Mouse (Mus musculus): Measurements from ENCODE around the gene Clip2. TPM values are rescaled to one million over a fixed set of nuclear protein-coding genes. Genes with fewer than 3 reads are reported as not detected.

Clip2 gene
- 1.3 TPM in 2 replicates for polyA plus RNA-seq (2015; fragmentation: Nextera tagmentation; extraction: Ambion mirVana)

DNA sequence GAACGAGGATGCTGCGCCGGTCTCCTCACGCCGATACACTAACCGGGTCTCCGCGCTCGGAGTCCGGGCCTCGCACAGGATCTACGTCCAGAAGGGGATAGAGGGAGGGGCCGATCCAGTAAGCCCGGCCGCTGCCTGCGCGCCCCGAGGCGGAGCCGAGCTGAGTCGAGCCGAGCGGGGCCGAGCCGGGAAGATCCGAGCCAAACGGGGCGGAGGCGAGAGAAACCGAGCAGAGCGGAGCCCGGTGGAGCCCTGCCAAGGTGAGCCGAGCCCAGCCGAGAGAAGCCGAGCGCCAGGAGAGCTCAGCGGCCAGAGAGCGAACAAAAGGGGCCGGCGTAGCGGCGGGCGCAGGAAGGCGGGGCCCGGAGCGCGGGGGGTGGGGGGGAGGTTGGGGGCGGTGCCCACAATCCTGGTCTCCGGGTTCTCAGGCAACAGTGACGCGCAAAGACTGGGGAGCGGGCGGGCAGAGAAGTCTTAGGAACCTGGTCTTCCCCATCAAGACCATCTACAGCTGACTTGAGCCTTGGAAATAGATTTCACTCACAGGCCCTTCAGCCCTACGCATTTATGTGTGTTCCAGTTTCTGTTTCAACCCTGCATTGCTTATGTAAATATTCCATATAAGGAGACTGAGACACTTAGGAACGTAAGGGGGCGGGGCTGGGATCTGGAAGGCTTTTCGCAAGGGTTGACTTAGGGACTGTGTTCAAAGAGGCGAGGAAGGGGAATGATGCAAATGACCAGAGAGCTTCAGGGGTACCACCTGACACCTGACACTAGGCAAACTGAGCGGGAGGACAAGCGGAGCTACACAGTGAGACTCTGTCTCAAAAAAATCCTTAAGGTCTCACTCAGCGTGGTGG lies at the start of gene Clip2:
Gene Clip2 (minus strand): TSS at position 325 of the 863 bp plus-strand sequence.
- peak; percentile 92 for DNase-seq (ENCODE audit: low spot score)

DNA sequence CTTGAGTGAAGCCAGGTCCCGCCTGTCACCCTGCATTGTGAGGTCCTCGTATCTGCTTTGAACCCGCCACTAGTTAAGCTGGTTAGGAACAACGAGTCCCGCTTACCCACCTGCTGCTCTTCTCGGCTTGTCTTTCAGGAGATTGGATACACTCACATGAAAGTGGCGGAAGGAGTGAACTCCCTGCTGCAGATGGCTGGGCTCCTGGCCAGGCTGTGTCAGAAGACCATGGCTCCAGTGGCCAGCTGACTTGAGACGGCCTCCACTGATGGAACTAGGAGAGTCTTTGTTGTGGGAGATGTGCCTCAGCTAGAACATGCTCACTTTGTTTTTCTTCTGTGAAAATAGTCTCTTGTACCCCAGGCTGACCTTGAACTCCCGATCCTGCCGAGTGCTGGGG lies 45.5 kb upstream of the Clip2 start:
- no peak for DNase-seq (ENCODE audit: low spot score)

DNA sequence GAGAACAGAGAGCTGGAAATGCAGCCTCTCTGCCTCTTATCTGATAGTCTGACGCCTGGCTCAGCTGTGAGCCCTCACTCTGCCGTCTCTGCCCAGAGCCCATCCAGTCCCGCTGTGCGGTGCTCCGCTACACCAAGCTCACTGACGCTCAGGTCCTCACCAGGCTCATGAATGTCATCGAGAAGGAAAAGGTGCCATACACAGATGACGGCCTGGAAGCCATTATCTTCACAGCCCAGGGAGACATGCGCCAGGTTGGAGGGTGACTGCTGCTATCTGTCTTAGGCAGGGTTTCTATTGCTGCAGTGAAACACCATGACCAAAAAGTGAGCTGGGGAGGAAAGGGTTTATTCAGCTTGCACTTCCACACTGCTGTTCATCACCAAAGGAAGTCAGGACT lies 40.9 kb upstream of the Clip2 start:
- no peak for DNase-seq (ENCODE audit: low spot score)

DNA sequence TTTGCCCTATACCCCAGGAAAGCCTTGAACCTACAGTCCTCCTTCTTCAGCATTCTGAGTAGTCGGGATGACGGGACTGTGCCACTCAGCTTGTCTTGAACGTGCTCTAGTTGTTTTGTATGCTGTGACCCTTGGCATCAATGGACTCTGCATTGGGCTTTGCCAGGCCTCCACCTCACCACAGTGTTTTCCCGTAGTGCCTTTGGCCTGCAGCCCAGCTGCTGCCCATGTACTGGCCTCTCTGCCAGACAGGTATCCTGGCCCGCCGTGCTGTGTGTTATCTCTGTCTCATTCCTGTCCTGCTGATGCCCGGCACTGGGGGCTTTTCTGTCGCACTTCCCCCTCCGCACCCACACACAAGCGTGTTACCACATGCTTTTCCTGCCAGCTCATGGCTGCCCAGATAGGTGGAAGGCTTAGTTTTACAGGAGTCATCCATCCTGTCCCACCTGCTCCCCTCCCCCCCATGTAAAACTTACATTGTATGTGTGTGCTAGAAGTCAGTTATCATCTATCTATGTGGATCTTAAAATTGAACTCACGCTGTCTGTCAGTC lies 39.9 kb upstream of the Clip2 start:
- DNase-seq (ENCODE audit: low spot score) = no peak

DNA sequence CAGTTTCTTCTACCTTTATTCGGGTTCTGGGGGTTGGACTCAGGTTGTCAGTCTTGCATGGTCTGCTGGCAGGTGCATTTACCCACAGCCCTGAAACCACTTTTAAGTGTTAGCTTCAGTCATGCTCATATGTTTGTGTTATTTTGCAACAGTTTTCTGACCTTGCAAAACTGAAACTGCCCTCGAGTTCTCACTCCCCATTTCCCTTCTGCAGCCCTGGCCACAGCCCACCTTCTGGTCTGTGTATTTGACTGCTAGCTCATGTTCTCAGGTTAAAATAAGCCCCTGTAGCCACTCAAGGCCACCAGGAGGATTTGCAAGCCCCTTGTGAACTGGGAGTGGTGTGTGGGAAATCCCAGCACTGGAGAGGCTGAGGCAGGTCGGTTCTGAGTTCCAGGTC lies 37.7 kb upstream of the Clip2 start:
- no peak for DNase-seq (ENCODE audit: low spot score)

DNA sequence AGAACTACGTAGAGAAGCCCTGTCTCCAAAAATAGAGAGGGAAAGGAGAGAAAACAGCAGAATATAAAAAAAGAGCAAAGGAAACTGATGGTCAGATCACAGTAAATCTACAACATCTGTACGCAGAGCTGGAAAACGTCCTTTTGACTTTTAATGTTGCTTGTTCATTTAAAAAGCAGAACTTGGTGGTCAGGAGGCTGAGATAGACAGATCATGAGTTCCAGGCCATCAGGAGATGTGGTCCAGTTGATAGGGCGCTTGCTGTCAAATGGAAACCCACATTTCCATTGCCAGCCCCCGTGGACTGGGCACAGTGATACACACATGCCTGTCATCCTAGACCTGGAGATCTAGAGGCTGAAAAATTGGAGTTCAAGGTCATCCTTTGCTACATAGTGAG lies 32.6 kb upstream of the Clip2 start:
- DNase-seq (ENCODE audit: low spot score) = no peak

DNA sequence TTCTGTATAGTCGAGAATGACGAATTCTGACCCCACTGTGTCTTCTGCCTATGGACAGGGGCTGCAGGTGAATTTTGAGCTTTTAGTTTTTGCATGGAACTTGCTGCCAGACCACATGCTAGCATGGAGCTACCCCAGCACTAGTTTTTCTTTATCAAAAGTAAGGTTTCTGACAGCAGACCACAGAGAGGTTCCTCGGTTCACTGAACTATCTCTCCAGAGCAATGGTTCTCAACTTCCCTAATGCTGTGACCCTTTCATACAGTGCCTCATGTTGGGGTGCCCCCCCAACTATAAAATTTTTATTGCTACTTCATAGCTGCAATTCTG lies 31.6 kb upstream of the Clip2 start:
- DNase-seq (ENCODE audit: low spot score) = no peak

DNA sequence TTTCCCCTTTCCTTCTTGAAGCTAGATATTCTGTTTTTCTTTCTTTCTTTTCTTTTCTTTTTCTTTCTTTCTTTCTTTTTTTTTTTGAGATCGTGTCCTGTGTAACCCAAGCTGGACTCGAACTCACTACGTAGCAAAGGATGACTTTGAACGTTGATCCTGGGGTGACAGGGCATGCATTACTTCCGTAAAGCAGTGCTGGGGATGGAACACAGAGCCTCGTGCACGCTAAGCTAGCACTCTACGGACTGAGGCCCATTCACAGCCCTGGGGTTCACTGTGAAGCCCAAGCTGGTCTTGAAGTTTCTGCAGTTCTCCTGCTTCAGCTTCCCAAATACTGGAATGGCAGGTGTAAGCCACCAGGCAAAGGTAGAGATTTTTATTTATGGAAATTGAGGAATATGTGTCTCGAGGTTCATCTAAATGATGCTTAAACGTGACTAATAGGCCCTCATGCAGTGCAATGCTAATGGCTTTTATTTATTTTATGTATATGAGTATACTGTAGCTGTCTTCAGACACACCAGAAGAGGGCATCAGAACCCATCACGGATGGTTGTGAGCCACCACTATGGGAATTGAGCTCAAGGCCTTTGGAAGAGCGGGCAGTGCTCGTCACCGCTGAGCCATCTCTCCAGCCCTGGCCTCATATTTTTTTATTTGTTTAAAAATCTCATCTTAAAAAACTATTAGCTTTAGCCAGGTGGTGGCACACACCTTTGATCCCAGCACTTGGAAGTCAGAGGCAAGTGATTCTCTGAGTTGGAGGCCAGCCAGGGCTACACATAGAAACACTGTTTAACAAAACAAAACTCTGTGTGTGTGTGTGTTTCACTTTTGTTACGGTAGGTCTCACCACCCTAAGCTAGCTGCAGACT lies 31.0 kb upstream of the Clip2 start:
- no peak for DNase-seq (ENCODE audit: low spot score)

DNA sequence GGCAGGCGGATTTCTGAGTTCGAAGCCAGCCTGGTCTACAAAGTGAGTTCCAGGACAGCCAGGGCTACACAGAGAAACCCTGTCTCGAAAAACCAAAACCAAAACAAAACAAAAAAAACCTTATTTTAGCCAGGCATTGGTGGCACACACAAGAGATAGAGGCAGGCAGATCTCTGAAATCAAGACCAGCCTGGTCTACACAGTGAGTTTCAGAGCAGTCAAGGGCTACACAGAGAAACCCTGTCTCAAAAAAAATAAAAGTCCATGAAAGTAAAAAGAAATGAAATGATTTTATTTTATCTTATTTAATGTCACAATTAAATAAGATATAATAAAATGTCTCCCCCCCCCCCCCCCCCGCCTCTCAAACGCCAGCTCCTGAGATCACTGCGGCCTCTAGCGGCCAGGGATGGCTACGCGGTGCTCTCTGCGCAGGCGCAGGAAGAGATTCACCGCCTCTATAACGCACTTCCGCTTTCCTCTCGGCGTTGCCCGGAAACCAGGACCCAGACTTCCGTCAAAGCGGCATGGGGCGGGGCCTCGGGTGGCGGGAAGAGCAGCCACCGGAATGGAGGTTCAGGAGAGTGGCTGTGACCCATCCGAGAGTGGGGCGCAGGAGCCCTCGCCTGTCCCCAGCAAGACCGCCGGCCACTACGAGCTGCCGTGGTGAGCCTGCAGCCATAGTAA lies 30.1 kb upstream of the Clip2 start:
- peak; percentile 98 for DNase-seq (ENCODE audit: low spot score)

DNA sequence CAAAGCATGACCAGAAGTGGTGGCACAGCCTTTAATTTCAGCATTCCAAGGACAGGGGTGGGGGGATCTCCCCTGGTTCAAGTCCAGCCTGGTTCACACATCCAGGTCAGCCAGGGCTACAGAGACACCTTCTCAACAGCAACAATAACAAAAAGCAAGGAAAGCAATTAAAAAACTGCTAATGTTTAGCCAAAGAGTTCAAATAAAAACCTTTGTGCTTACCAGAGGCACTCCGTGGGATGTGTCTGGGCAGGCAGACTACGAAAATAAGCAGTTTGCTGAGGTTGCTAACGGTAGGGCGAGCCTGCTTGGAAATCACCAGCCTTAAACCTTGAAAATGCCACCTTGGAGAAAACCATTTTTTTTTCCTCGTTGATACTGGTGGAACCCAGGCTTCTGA lies 28.9 kb upstream of the Clip2 start, which contains the start of gene Rfc2:
Gene Rfc2 (plus strand): TSS at position 221 of the 400 bp plus-strand sequence.
- DNase-seq (ENCODE audit: low spot score) = no peak

DNA sequence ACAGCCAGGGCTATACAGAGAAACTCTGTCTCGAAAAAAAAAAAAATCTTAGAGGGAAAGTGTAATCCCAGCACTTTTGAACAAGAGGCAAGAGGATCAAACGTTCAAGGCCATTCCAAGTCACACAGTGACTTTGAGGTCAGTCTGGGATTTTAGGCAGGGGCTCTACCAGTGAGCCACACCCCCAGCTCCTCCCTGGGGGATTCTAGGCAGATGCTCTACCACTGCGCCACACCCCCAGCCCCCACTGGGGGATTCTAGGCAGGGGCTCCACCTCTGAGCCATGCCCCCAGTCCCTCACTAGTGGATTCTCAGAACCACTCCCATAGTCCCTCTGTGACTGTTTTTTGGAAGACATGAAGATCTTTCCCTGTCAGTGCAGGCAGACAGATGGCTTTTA lies 26.9 kb upstream of the Clip2 start:
- no peak for DNase-seq (ENCODE audit: low spot score)

DNA sequence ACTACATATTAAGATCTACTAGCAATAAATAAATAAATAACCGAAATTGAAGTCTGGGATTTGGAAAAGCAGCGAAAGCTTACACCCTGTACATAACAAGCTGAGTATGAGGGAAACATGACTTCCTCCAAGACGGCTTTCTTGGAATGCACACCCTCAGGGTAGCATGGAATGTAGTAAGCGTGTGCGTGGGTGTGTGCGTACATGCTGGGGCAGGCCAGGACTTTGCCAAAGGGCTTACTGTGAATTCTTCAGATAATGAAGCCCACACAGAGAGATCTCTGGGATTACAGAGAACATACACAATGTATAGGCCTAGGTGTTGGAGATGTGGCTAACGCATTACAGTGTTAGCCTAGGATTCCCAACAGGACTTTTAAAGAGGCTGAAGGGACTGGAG lies 25.3 kb upstream of the Clip2 start:
- DNase-seq (ENCODE audit: low spot score) = no peak

DNA sequence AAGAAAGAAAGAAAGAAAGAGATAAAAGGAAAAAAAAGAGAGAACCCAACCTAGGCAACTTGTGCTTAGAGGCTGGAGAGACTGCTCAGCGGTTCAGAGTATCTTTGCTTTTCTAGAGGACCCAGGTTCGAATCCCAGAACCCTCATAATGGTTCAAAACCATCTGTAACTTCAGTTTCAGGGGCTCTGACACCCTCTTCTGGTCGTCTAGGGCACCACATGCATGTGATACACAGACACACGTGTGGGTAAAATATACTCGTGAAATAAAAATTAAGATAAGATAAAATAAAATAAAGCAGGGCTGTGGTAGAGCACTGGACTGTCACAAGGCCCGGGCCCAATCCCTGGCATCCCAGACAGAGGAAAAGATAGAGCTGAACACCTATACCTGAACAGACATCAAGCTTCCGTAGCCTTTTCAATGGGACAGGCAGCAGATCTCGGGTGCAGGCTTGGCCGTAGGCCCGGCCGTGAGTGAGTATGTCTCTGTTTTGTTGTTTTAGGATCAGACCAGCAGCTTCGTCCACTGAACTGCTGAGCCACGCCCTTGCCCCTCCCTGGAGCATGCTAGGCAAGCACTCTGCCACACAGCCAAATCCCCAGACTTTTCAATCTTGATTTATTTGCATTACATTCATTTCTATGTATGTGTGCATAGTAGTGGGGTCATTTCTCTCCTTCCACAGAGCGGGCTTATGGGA lies 24.4 kb upstream of the Clip2 start:
- no peak for DNase-seq (ENCODE audit: low spot score)

DNA sequence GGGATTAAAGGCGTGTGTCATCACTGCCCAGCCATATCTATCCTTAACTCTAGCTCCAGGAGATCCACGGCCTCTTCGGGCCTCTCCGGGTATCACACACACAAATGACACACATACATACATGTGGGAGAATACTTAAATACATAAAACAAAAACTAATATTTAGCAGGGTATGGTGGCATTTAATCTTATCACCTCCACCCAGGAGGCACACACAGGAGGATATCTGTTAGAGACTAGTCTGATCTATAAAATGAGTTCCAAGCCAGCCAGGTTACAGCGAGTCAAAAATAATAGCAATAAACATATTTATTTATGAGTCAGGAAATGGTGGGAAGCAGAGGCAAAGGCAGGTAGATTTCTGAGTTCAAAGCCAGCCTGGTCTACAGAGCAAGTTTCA lies 23.6 kb upstream of the Clip2 start:
- DNase-seq (ENCODE audit: low spot score) = no peak

DNA sequence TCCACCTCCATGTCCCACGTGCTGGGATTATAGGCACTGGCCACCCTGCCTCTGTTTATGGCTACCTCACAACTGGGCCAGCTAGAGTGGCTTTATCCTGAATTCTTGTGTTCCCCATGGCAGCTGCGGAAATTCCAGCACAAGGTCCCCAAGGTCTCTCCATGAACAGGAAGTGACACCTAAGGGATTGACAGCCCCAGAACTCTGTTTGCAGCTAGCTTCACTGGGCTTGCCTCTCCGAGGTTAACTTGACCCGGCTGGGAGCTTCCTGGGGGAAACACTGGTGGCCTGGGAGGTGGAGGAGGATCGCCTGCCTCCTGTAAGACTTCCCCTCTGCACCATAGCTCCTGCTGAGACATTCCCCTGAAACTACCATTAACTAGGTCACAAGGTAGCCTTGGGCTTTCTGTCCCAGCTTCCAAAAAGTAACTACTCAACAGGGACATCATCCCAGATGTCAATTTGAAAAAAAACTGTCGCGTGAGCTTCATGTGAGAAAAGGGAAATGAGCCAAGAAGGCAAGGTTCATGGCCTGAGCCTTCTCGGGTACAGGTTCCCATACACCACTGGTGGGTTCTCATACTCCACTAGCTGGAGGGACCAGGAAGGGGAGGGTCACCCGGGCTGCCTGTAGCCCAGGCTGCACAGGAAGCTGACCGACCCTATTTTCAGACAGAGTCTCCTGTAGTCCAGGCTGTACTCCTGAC lies 20.4 kb upstream of the Clip2 start:
- no peak for DNase-seq (ENCODE audit: low spot score)

DNA sequence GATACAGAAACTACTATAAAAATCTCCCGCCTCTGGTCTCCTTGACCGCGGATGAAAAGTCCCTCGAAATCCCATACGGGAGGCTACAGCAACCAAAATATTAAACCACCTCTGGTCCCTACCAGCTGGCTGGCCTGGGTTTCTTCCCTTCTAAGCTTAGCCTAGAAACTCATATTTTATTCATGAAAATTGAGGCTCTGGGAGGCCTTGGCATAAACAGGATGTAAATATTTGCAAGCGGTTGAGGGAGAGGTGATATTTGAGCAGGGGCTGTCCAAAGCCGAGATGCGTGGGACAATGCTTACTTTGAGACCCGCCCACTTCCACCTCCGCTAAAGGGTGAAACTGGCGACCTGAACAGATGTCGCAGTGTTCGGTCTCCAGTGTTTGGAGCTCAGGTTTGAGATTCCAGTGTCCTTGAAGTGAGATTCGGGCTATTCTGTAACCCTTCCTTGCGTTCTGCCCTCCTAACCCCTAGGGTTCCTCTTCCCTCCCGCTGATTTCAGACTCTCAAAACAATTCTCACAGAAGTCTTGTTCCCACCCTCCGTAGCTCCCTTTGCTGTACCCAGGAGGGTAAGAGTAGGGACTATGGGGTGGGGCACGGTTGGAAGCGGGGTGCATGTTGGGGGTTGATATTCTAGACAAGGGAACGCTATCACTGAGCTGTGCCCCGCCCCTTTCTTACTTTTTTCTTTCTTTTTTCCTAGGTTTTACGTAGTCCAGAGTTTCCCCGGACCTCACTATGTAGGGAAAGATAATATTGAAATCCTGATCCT lies 19.7 kb upstream of the Clip2 start:
- peak; percentile 54 for DNase-seq (ENCODE audit: low spot score)

DNA sequence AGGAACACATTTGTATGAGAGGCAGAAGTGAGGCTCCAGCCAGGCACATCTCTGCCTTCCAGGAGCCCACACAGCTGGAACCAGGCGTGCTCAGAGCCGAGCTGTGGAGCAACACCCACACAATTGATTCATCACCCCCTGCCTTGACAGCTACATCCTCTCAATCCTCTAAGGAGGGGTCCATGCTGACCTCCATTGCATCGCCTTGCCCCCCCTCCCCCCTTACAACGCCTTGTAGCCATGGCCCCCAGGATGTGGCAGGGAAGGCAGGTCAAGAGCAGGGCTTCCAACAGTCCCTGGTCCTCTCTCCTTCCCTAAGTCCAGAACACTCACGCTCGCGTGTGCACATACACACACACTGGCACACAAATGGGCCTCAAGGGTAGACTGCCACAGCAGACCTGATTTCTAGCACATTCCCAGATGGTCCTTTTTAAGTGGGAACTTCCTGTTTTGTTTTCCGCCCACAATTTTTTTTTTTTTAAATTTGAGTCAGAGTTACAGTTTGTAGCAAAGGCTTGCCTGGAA lies 16.8 kb upstream of the Clip2 start:
- DNase-seq (ENCODE audit: low spot score) = no peak

DNA sequence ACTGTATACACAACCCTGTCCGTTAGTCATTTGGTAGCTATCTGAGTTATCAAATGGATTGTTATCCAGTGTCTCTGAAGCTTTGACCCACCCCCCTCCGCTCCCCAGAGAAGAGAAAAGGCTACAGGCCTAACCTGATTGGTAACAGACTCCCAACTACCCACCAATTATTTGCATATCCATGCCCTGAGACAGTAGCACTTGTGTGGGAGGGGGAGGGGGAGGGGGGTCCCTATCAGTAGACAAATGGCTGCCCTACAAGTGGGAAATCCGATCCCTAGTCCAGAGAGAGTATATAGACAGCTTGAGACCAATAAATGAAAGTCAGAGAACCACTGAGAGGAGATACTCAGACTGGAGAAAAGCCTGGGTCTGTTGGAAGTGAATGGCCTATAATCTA lies 15.8 kb upstream of the Clip2 start:
- no peak for DNase-seq (ENCODE audit: low spot score)

DNA sequence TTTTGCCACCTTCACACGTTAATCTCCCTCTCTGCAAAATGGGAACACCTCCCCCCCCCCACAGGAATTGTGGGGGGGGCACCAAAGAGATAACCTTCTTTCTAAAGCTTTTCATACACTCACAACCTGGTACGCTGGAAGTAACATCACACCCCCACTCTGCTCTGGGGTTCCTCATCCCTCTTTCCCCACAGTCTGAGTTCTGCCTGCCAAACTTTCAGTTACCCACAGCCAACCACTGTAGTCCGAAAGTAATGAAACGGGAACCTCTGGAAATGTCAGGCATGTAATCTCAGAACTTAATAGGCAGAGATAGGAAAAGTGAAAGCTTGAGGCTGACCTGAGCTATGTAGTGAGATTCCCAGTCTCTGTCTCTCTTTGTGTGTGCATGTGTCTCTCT lies 15.2 kb upstream of the Clip2 start:
- DNase-seq (ENCODE audit: low spot score) = no peak

All from thymus, postnatal 0 days (tissue).